Mouse (Mus musculus): Measurements from ENCODE around the gene Cx3cr1.

Gene Cx3cr1

DNA sequence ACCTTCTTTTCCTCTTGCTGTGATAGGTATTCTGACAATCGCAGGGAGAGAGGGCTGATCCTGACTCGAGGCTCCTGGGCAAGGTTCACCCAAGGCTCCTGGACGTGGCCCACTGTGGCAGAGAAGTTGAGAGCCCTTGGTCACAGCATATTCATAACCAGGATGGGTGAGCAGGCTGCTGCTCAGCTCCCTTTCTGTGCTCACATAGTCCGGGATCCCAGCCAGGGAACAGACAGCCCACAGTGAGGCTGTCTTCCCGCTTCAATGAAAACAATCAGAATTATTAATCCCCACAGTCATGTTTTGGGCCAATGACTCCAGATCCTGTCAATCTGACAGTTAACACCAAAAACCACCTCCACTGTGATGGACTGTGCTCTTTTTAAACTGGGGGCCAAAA is 12.3 kb upstream of the Cx3cr1 start:
- no peak for DNase-seq (ENCODE audit: low spot score)

DNA sequence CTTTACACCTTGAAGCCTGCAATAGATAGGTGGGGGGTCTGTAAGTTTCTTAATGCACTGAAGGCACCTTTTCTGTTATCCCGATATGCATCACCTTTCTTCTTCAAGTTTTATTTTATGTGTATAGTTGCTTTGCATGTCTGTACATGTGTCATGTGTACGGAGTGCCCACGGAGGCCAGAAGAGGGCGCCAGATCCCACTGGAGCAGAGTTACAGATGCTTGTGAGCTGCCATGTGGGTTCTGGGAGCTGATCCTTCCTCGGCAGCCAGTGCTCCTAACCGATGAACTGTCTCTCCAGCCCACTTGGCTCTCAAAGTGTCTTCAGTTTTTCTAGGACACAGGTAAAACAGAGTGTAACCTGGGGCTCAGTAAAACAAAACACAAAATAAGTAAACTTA is 11.6 kb upstream of the Cx3cr1 start:
- peak; percentile 18 for DNase-seq (ENCODE audit: low spot score)

DNA sequence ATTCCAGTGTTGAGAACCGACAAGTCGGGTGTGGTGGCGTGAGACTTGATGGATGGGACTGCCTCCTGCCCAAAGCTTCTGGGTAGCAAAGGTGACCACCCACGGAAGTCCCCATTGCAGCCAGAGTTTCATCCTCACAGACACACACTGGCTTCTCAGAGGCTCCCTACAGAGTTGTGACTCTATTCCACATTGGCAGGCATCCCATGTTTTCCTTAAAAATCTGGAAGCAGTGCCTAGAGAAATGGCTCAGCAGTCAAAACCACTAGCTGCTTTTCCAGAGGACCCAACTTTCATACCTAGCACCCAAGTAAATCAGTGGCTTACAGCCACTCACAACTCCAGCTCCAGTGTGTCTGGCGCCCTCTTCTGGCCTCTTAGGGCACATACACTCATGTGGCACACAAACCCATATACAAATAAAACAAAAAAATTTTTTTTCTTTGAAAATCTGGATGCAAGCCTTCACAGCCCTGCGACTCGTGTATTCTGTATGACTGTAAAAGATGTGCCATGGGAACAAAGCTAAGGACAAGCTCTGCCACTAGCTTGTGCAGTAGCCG is 10.9 kb upstream of the Cx3cr1 start:
- DNase-seq (ENCODE audit: low spot score) = no peak

DNA sequence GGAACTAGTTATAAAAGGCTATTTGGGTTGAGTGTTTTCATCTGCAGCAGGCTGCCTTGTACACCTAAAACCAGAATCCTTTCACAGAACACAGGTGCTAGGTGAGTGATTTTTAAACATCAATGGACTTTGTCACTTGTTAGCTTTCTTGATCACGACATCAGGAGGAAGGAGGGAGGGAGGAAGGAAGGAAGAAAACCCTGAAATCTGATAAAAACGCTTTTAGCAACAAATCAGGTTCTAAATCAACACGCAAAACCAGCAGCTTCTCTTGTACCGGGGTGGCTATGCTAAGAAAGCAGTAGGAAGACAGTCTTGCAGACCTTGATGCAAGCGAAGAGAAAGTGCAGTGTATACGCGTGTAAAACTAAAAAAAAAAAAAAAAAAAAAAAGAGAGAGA is 10.2 kb upstream of the Cx3cr1 start:
- DNase-seq (ENCODE audit: low spot score) = no peak

DNA sequence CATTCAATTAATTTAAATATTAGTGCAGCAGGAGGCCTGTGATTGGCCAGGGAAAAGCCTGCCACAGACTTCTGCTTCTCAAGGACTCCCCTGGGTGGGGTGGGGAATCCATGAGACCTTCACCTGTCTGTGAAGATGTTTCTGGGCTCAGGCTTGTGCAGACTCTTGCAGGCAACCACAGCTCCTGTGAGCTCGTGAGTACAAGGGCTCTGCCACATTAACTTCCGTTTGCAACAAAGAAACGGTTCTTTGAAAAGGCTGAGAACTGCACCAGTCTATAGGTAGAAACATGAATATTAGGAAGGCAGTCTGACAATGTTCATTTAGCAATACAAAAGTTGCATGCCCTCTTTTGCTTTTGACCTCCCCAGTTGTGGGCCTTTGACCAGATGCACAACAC is 8.6 kb upstream of the Cx3cr1 start:
- no peak for DNase-seq (ENCODE audit: low spot score)

DNA sequence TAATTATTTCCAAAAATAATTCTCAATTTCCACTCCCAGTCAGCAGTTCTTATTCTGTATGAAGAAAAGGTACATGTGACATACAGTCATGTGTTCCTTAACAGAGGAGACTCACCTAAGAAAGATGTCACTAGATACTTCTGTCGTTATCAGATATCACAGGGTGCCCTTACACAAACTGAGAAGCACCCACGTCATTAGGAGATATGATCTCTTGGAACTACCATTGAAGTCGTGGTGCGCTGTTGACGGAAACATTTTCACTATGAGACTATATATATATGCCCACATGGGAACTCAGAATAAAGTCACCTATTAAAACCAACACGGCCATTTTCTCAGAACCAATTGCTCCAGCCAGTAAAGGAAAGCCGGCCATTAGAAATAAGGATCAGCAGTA is 4.8 kb upstream of the Cx3cr1 start:
- no peak for DNase-seq (ENCODE audit: low spot score)

DNA sequence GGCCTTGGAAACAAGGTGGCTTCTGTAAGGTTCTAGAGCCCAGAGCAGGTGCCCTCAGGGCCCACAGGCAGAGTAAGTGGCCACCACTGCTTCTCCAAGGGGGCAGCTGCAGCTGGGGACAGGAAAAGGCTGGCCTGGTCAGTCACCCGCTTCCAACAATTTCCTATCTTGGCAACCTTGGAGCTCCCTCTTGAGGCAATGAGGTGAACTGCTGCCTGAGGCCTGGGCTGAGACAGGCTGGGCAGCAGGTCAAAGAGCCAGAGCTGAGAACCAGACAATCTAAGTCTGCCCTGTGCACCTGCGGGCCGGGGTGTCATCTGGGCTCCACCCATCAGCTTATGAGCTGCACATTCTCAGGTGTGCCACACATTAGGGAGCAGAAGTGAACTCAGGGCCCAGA is 3.5 kb upstream of the Cx3cr1 start:
- peak; percentile 89 for DNase-seq (ENCODE audit: low spot score)

DNA sequence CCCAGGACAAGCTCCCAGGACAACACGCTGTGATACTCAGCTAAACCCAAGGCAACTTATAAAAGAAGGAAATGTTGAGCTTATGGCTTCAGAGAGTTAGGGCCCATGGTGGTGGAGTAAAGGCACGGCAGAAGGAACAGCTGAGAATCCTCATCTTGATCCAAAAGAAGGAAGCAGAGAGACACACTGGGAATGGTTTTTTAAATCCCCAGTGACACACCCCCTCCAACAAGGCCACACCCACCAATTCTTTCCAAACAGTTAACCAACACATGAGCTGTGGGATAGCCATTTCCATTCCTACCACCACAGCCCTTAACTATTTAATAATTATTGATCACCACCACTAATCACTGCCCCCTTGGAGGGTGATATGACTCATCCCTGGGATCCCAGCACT is 1.6 kb upstream of the Cx3cr1 start:
- no peak for DNase-seq (ENCODE audit: low spot score)

DNA sequence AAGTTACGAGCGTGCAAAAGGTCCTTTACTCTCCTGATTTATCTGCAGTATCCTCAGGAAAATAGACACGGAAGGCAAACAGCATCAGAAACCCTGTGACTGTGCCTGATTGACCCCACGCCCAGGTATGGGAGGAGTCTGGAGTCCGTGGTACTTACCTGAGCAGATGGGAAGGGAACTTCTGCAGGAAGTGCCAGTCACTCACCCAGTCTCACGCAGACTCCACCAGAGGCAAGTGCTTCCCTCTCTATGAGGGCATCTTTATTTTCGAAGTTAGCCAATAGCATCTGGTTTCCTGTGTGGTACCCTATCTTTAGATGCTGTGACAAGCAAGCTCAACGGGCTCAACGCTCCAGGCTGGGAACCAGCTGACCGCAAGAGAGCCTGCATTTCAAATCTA is 1.6 kb downstream of the Cx3cr1 start:
- no peak for DNase-seq (ENCODE audit: low spot score)

DNA sequence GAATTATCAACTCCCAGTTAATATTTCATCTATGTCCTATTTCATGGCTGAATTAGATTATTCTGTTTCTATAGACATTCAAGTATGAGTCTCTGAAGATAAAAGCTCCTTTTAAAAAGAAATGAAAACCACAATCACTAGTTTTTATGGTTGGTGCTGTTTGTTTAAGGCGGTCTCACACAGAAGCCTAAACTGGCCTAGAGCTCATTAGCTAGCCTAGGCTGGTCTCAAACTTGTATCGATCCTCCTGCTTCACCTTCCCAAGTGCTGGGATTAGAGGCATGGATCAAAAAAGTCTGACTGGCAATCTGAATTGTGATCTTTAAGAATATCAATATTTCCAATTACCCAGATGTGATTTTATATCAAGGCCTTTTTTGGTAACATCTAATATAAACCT is 2.1 kb downstream of the Cx3cr1 start:
- DNase-seq (ENCODE audit: low spot score) = no peak

DNA sequence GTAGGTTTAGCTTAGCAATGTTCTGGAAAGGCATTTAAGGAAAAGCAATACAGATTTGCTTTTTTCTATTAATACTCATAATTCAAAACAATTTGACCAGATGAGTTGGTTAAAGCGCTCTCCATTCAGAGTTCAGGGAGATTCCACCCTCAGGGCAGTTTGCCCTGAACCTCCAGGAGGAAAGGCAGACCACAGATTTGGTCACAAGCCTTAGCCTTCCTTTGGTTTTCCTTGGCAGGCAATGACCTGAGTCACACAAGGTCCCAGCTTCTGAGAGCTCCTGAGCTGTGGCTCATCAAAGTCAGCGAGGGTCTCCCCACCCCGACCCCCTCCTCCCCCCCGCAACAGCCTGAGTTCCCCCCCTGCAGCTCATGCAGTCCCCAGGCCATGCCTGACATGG is 5.4 kb downstream of the Cx3cr1 start:
- DNase-seq (ENCODE audit: low spot score) = no peak

DNA sequence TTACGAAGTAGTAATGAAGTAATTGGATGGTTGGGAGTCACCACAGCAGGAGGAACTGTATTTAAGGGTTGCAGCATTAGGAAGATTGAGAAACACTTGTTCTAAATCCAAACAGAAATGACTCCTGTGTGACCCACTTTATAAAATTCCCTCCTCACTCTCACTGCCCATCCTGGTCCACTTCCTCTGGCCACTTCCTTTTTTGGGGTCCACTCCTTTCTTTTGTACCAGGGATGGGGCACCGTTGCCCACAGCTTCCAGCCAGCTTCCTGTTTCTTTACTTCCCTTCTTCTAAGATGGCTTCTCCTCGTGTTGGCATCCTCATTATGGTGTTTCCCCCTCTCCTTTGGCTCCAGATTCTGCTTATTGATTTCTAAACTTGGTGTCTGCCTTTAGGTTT is 10.9 kb downstream of the Cx3cr1 start:
- no peak for DNase-seq (ENCODE audit: low spot score)

DNA sequence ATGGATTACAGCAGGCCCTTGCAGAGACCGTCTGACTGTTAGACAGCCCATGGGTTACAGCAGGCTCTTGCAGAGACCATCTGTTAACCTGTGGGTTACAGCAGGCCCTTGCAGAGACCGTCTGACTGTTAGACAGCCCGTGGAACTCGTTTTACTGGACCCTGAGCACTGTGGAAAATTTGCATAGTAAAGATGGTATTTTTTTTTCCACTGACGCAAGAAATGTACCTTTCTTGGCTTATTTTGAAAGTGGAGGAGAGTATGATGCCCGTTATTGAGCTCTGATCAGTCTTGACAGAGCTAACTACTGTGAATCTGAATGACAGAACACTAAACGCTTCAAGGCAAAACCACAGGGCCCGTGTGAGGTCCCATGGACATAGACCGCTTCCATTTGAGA is 13.5 kb downstream of the Cx3cr1 start:
- DNase-seq (ENCODE audit: low spot score) = no peak

DNA sequence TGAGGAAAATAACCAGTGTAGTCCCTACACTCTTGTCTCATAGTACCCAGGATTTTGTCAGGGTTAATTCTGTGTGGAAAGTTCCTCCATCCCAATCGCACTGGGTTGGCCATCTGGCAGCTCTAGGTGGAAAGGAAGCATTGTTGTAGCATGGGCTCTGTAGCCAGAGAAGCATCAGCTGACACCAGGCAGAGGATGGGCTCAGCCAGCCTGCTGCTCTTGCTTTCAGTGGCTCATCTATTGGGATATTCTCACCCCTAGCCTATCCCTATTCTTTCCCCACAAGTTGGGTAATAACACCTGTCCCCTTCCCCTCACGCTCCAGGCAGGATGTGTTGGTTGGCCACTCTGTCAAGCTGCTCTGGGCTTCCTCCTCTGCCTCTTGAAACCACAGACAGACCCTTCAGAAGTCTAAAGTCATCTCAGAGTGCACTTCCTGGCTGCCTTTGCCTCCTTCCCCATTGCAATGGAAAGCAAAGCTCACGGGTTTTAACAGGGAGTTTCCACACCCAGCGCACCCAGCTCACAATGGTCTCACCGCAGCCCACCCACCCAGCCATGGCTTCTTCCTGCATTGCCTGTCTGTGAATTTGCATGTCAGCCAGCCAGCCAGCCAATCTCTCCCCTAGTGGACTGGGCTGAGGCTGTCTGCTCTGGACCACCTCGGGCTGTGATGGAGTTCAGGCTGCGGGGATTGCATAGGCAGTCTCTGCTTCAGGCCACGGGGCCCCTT is 15.0 kb downstream of the Cx3cr1 start:
- DNase-seq (ENCODE audit: low spot score) = peak; percentile 12

DNA sequence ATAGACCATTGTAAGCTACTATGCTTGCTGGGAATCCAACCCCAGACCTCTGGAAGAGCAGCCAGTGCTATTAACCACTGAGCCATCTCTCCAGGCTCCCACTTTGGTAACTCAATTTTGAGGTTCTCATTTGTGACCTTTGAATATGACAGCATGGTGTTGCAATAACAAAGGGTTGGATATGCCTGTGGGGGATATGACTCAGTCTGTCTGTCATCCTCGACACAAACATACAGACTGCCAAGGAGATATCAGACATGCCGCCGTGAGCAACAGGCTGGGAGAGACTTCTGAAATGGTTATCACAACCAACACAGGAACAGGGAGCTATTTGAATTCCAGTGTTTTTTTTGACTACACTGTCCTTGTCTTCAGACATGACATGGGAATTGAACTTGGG is 20.3 kb downstream of the Cx3cr1 start:
- DNase-seq (ENCODE audit: low spot score) = no peak

DNA sequence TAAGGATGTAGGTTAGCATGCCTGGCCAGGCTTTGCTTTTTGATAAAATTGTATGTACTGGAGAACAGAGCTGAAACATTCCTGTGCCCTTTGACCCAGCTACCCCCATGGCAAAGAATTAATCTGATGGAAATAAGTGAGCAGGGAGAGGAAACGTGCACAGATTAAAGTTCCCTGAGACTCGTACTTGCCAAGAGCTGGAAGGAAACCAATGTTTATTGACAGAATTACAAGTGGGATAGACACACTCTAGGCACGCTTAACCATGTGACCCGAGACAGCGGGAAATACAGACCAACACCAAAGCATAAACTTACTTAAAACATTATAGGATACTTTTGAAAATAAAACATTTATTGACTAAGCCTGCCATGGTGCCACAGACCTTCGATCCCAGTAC is 21.2 kb downstream of the Cx3cr1 start:
- no peak for DNase-seq (ENCODE audit: low spot score)

DNA sequence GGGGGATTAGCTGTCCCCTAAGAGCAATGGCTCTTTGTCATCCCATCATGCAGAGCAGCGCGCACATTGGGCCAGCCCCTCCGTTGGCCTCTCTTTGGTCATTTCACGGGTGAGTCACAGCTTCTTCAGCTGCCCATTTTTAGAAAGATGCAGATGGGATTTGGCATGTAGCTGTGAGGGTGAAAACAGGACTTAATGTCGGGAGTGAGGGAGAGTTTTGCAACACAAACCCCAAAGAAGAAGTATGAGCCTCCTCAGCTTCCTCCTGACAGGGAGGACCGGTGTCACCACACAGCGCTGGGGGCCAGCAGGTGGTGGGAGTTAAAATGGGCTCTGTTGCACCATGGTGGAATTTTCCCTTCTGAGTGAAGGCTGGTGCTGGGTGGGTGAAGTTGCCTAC is 26.6 kb downstream of the Cx3cr1 start:
- no peak for DNase-seq (ENCODE audit: low spot score)

DNA sequence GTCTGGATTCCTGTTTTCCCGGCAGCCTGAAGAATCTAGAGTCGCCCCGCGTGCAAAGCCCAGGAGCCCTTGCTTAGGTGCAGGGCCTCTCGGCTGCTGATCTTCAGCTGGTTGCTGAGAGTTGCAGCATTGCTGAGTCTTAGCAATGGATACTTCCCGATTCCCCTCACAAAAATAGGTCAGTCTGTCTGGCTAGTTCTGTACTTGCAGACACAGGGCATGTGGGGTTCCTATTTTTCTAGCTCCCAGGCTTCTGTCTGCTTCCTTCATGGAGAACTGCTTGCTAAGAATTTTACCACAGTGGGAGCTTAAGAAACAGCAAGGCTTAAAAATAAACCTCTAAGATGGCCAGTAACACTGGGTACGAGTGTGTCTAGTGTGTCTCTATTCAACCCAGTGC is 32.3 kb downstream of the Cx3cr1 start:
- DNase-seq (ENCODE audit: low spot score) = no peak

DNA sequence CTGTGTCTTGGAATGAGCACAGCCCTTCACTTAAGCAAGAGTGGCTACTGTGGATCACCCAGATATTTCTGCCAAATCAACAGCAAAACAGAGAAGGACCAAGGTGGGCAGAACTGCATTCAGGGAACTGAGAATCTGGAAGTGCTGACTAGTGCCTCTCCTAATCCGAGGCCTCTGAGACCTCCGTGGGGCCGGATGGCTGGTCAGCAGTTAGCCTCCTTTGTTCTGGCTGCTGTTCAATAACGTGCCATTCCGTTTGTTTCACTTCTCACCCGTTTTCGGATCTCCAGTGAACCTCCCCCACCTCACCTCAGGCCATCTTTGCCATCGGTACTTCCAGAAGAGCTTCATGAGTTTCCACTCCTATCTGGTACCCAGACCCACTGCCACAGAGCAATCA is 35.3 kb downstream of the Cx3cr1 start:
- DNase-seq (ENCODE audit: low spot score) = no peak

DNA sequence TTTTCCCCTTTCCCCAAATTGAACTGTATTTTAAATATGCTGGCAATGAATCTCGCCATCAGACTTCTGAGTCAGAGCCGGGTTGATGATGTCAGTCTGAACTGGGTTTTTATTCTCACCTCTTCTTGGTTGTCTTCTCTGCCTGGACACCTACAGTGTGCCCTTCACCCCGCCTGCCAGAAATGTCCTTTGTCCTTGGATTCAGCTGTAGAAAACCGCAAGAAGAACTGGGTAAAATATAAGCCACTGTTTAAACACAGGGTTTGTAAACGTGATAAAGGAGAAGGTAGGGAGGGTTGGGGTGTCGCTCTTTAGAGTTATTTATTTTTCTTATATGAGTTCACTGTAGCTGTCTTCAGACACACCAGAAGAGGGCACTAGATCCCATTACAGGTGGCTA is 37.0 kb downstream of the Cx3cr1 start:
- no peak for DNase-seq (ENCODE audit: low spot score)

DNA sequence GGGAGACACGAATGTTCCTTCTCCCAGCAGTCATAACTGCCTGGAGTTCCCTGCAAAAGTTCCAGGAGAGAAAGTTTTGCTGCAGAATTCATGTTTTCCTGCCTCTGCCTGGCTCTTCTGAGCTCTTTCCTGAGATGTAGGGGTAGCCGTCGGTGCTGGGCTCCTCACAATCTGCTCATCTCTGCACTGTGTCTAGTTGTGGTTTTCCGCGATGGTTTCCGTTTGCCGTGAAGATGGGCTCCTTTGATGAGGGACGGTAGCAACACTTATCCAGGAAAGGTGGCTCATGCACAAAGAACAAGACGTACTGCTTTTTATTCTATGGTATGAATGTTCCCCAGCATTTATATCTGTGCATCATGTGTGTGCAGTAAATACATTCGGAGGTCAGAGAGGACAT is 39.3 kb downstream of the Cx3cr1 start:
- DNase-seq (ENCODE audit: low spot score) = no peak

DNA sequence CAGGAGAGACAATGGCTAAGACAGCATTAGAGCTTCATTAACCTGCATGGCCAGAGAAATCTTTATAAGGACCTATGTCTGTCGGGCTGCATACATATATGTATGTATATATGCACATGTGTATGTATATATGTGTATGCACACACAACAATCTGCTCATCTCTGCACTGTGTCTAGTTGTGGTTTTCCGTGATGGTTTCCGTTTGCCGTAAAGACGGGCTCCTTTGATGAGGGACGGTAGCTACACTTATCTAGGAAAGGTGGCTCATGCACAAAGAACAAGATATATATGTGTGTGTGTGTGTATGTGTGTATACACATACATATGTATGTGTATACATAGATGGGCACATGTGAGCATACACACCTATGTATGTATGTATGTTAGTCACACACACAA is 39.8 kb downstream of the Cx3cr1 start:
- no peak for DNase-seq (ENCODE audit: low spot score)

DNA sequence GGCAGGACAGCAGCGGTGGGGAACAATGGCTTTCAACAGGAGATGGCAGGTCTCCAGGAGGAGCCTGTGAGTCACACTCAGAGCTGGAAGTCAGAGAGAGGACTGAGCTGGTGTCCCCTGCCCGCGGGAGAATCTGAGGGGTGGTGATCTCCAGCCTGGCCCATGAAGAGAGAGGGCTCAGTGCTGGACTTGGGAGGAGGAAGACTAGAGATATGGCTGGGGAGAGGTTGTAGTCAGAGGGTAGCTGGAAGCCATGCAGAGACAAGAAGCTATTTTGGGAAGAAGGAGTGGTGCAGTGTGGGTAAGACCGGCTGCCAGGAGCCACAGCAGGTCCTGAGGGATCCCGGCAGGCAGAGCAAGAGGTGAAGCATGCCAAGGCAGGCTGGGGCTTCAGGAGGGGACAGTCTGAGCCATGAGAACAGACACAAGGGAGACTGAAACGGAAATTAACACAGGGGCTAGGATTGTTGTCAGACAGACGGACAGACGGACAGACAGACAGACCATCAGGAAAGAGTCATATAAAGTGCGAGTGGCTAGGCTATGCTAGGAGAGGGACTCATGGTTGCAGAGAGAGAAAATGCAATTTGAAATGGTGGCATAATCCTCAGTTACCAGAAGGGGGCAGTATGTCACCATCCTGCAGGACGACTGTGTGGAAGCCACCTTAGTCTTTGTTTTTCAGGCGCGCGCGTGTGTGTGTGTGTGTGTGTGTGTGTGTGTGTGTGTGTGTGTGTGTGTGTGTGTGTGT is 42.1 kb downstream of the Cx3cr1 start:
- peak; percentile 85 for DNase-seq (ENCODE audit: low spot score)

DNA sequence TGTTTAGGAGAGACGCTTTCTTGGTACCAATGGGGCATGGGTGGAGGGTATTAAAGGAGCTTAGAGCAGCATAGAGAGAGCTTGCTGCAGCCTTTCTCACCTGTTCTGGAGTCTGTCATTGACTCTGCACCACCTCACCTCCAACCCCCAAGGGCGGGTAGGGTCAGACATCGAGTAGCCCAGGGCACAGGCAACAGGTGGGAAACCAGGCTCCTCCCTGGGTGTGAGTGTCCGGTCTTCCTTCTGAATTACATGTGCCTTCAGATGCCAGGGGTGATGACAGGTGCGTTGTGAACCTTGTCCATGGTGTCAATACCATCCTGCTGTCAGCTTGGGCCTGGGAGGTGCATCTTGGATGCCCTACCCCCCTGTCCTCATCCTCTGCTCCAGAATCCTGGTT is 45.1 kb downstream of the Cx3cr1 start:
- DNase-seq (ENCODE audit: low spot score) = no peak

Data from embryo, embryonic 10.5 days (tissue).